Mouse (Mus musculus) limb, embryonic 12.5 days (tissue): ENCODE results near the gene Agbl3. TPM values are rescaled to one million over a fixed set of nuclear protein-coding genes. Genes with fewer than 3 reads are reported as not detected.

ENCODE experiments used
- ATAC-seq: fragments of 200-750 bp; cut with Nextera tagmentation; 2 replicates; pipeline ENCODE4 v1.8.0; 2017; ENCODE audit warnings: low read depth, moderate TSS enrichment; ENCODE audit not compliant: insufficient number of reproducible peaks, insufficient read depth, low FRiP score, low TSS enrichment
- H3K27ac ChIP-seq: fragments of 300-500 bp; sonication (generic); 2 replicates; pipeline ENCODE4 v1.5.1; 2016; ENCODE audit warnings: mild to moderate bottlenecking, moderate library complexity
- H3K27me3 ChIP-seq: fragments of 300-500 bp; sonication (generic); 2 replicates; pipeline ENCODE4 v1.6.1; 2016; ENCODE audit warnings: mild to moderate bottlenecking, moderate library complexity
- H3K36me3 ChIP-seq: fragments of 300-500 bp; sonication (generic); 2 replicates; pipeline ENCODE4 v1.6.1; 2016; ENCODE audit warnings: mild to moderate bottlenecking, moderate library complexity
- H3K4me1 ChIP-seq: fragments of 300-500 bp; sonication (generic); replicated peaks from 2 replicates; pipeline ENCODE4 v1.6.1; 2016
- H3K4me2 ChIP-seq: fragments of 300-500 bp; sonication (generic); 2 replicates; pipeline ENCODE4 v1.6.1; 2016; ENCODE audit warnings: mild to moderate bottlenecking, moderate library complexity
- H3K4me3 ChIP-seq: fragments of 300-500 bp; sonication (generic); replicated peaks from 2 replicates; pipeline ENCODE4 v1.5.1; 2016; ENCODE audit warnings: mild to moderate bottlenecking
- H3K9ac ChIP-seq: fragments of 300-500 bp; sonication (generic); replicated peaks from 2 replicates; pipeline ENCODE4 v1.6.1; 2016; ENCODE audit warnings: mild to moderate bottlenecking, moderate library complexity
- H3K9me3 ChIP-seq: fragments of 300-500 bp; sonication (generic); 2 replicates; pipeline ENCODE4 v1.6.1; 2016; ENCODE audit warnings: mild to moderate bottlenecking, moderate library complexity
- WGBS: fragments of 180-500 bp; shearing (Covaris S2); methylation state at CpG from one replicate; pipeline ENCODE4 v1.1.7; 2016; 5-methylcytosine and 5-hydroxymethylcytosine counted together
- polyA plus RNA-seq: library from polyadenylated mRNA; unstranded; fragments of >200 nt; fragmentation: Nextera tagmentation; extraction: Ambion mirVana; gene quantifications from 2 replicates; pipeline ENCODE4 v1.2.1, GENCODE M21; 2016

The Agbl3 gene
- polyA plus RNA-seq, 1 experiment from 2014 or later = 8.2 TPM

DNA sequence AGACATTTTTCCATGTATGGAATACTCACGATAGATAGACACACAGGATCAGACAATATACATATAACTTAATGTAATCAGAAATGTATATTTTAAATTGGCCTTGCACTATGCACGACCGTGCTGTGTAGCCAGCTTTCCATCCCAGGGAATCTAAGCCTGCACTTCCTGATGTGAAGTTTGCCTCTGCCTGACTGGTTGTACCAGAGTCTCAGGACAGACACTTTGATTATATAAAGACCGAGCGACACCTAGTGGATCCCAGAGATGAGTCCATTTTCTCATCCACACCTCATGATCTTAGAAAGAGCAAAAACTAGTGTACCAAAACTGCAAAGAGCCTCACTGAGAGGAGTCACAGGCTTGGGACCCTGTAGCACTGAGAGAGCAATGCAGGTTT, 25.8 kb upstream of the Agbl3 start:
- no peak overlapping the region for H3K4me2 ChIP-seq
- ATAC-seq = no peak
- no peak overlapping the region for H3K9ac ChIP-seq
- H3K9me3 ChIP-seq = no peaks in the 10 kb centered on the region
- no peak overlapping the region for H3K27ac ChIP-seq
- H3K4me1 ChIP-seq = peaks cover 2% of the 10 kb centered on the region; the same call in 1 of the 2 replicates
- H3K36me3 ChIP-seq = peaks cover 58% of the 10 kb centered on the region
- H3K27me3 ChIP-seq = no peaks in the 10 kb centered on the region
- H3K4me3 ChIP-seq = no peak overlapping the region
- WGBS = 43% methylated on average over 5 of the region's 5 CpGs

DNA sequence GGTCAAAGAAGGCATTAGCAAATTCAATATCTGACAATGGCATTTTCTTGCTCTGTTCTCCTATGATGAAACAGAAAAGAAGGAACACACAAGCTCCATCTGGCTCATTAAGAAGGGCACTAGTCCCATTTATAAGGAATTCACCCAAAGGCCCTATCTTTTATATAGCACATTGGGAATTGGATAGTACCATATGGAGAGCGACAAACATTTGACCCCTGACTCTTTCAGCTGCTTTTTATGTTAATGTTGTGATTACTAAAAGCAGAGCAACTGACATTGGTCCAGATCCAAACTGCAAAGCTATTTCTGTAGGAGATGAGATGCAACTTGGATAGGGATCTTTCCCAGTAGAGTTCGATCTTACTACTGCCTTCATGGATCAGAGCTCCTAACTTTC, 21.9 kb upstream of the Agbl3 start:
- no peaks in the 10 kb centered on the region for H3K4me1 ChIP-seq
- ATAC-seq = no peak
- peaks cover 77% of the 10 kb centered on the region for H3K36me3 ChIP-seq
- no peak overlapping the region for H3K4me3 ChIP-seq
- no peak overlapping the region for H3K9ac ChIP-seq
- WGBS = 93% methylated on average over 2 of the region's 2 CpGs
- H3K9me3 ChIP-seq = no peaks in the 10 kb centered on the region
- H3K4me2 ChIP-seq = no peak overlapping the region
- H3K27me3 ChIP-seq = no peaks in the 10 kb centered on the region
- H3K27ac ChIP-seq = no peak overlapping the region

DNA sequence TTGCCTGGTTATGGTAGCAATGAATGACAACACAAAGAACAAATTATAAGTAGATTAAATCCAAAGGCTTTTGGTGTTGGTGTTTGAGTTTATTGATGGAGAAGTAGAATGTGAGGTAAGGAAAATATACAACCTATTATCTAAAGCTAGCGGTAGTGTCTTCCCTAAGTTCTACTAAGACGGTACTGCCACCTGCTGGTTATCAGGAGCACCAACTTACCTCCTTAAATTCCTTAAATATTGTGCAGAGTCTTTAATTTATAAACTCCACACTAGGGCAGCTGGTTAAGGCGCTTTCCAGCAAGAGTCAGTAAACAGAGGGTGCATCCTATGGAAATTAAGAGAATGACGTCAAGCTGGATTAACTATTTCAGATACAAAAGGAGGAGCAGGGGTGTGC, 20.2 kb upstream of the Agbl3 start:
- Histone ChIP-seq H3K4me1 (no peaks in the 10 kb centered on the region), H3K4me3 (no peak overlapping the region), H3K27me3 (no peaks in the 10 kb centered on the region), H3K27ac (no peak overlapping the region), H3K9me3 (no peaks in the 10 kb centered on the region), H3K36me3 (peaks cover 94% of the 10 kb centered on the region), H3K9ac (no peak overlapping the region), H3K4me2 (no peak overlapping the region)
- WGBS = 38% methylated on average over 4 of the region's 4 CpGs
- ATAC-seq = no peak

DNA sequence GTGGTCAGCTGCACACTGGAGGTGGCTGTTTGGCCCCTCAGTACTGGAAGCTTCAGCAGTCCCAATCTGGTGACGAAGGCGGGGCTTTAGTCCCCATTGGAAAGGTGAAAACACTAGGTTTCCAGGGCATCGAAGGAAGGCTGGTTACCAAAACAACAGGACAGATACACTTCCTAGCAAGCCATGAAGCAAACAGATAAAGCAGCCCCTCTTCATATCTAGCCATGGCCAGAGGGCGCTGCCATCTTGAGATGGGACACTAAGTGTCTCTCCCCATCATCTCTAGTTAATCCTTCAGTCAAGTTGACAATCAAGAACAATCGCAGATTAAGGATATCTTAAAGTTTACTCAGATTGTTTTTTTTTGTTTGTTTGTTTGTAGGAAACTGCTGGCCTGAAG, 14.5 kb upstream of the Agbl3 start:
- Histone ChIP-seq H3K36me3 (peaks cover 83% of the 10 kb centered on the region), H3K27ac (no peak overlapping the region), H3K9ac (no peak overlapping the region), H3K27me3 (no peaks in the 10 kb centered on the region), H3K4me3 (no peak overlapping the region), H3K4me1 (peaks cover 5% of the 10 kb centered on the region; the same call in 1 of the 2 replicates), H3K4me2 (no peak overlapping the region), H3K9me3 (no peaks in the 10 kb centered on the region)
- ATAC-seq = no peak
- 87% methylated on average over 5 of the region's 5 CpGs for WGBS

DNA sequence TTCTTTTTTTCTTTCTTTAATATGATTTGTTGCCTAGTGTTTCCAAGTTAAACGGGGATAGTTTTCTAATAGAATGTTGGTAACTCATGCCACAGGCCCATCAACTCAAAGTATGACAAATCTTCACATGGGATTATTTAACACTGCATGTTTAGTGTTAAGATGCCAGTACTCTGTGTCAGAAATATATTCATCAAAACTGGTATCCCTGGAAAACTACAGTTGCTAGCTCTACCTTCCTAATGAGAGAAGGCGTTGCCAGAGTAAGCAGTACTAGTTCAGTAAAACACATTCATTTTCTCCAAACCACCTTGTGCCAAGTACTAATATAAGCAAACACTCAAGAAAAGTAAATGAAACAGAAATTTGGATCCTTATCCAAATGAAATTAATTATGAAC, 10.2 kb upstream of the Agbl3 start:
- Histone ChIP-seq H3K36me3 (peaks cover 76% of the 10 kb centered on the region), H3K27ac (no peak overlapping the region), H3K4me3 (no peak overlapping the region), H3K4me2 (no peak overlapping the region), H3K4me1 (peaks cover 5% of the 10 kb centered on the region; the same call in 1 of the 2 replicates), H3K9ac (no peak overlapping the region), H3K9me3 (no peaks in the 10 kb centered on the region), H3K27me3 (no peaks in the 10 kb centered on the region)
- no peak for ATAC-seq
- 90% methylated on average over 2 of the region's 2 CpGs for WGBS

DNA sequence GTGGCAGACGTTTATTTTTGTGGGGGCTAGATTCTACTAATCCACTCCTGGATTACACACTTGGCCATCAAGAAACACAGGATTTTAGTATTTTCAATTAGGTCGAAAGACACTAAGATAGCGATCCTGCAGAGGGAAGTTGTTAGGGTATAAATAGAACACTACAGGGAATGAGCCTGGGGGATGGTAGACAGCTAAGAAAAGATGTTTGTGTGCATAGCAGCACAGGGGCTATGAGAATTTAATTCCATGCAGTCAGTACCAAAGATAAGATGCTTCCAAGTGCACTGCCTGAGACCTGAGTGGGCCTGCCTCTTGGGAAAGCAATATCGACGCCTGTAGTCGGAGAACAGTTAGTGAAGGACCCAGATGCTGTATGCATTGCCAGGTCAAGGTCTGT, 9.7 kb upstream of the Agbl3 start:
- 89% methylated on average over 6 of the region's 6 CpGs for WGBS
- Histone ChIP-seq H3K4me2 (no peak overlapping the region), H3K4me1 (peaks cover 5% of the 10 kb centered on the region; the same call in 1 of the 2 replicates), H3K36me3 (peaks cover 71% of the 10 kb centered on the region), H3K27ac (no peak overlapping the region), H3K9ac (no peak overlapping the region), H3K9me3 (no peaks in the 10 kb centered on the region), H3K27me3 (no peaks in the 10 kb centered on the region), H3K4me3 (no peak overlapping the region)
- no peak for ATAC-seq

DNA sequence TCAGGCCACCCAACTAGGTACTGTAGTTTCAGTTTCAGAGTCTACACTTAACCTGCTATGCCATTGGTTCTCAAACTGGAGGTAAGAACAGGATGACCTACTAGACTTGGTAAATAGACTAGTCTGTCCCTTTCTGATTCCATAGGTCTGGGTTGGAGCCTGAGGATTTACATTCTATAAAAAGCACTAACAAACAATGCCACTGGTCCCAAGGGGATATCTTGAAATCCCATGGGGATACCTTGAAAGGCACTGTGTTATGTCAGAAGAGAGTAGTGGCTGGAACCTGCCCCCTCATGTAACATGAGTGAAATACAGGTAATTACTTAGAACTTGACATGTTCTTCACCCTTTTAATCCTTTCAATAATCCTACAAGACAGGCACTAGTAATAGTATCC, 3.8 kb upstream of the Agbl3 start:
- Histone ChIP-seq H3K27ac (no peak overlapping the region), H3K9me3 (no peaks in the 10 kb centered on the region), H3K36me3 (peaks cover 32% of the 10 kb centered on the region), H3K4me2 (no peak overlapping the region), H3K9ac (no peak overlapping the region), H3K4me3 (no peak overlapping the region), H3K4me1 (no peaks in the 10 kb centered on the region), H3K27me3 (no peaks in the 10 kb centered on the region)
- ATAC-seq = no peak

DNA sequence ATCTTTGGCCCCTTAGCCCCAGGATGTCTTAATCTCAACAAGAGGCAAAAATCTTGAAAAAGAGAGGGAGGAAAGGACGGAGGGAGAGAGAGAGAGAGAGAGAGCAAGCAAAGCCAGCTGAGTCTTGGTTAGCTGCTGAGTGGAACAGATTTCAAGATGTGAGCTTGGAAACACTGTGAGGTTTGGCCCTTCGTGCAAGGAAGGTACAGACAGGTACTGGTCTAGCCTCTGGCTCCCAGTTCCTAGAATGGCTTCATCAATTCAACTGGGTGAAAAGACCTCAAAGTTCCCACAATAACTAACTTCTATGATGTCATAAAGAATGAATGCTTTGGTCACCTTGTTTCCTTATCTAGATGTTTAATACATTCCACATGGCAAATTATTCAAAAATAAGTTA, 3.1 kb upstream of the Agbl3 start:
- 72% methylated on average over 2 of the region's 2 CpGs for WGBS
- Histone ChIP-seq H3K9me3 (no peaks in the 10 kb centered on the region), H3K27ac (no peak overlapping the region), H3K4me3 (no peak overlapping the region), H3K36me3 (peaks cover 25% of the 10 kb centered on the region), H3K4me2 (no peak overlapping the region), H3K4me1 (no peaks in the 10 kb centered on the region), H3K9ac (no peak overlapping the region), H3K27me3 (no peaks in the 10 kb centered on the region)
- ATAC-seq = no peak

DNA sequence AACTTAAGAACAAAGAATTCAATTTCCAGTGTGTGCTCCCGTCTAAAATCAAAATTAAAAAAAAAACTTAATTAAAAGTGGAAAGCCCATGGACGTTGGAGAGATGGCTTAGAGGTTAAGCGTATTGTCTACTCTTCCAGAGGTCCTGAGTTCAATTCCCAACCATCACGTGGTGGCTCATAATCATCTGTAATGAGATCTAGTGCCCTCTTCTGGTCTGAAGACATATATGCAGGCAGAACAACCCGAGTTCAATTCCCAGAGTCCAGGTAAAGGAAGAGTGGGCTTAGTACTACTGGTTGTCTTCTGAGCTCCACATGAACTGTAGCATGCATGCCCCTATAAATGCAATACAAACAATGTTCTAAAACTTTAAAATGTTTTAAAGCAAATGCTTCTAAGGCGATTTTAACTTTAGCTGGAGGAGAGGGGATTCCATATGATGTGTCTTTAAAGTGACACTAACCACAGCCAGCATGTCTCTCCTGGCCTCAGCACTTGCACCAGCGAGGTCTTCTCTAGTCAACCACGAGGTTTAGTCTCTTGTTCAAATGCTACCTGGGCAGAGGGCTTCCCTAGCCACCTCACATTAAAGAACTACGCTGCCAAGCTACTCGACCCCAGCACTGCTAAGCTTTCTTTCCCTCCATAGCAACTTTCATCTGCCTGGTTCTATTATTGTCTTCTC, 2.1 kb upstream of the Agbl3 start:
- H3K9ac ChIP-seq = no peak overlapping the region
- no peak overlapping the region for H3K4me3 ChIP-seq
- ATAC-seq = no peak
- H3K36me3 ChIP-seq = peaks cover 17% of the 10 kb centered on the region
- no peaks in the 10 kb centered on the region for H3K27me3 ChIP-seq
- H3K27ac ChIP-seq = no peak overlapping the region
- H3K4me2 ChIP-seq = no peak overlapping the region
- H3K9me3 ChIP-seq = no peaks in the 10 kb centered on the region
- H3K4me1 ChIP-seq = no peaks in the 10 kb centered on the region
- WGBS = 80% methylated on average over 10 of the region's 10 CpGs

DNA sequence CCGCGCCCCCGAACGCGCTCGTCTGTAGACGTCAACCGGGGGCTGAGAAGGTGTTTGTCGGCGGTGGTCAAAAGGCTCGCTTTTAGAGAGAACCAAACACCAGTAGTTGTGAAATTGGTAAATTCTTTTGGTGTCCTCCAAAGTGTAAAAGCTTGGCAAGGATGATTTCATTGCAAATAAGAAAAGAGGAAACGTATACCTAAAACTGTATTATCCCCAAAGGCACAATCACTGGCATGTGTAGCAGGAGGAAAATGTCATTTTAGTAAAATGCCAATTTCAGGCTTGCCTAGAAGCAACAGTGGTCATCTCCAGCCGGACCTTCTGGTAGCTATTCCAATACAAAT, 684 bp downstream of the Agbl3 start:
- Histone ChIP-seq H3K27me3 (no peaks in the 10 kb centered on the region), H3K9ac (peak overlapping the region; percentile 94), H3K9me3 (no peaks in the 10 kb centered on the region), H3K27ac (peak overlapping the region; percentile 97), H3K4me3 (peak overlapping the region; percentile 69), H3K4me2 (peak overlapping the region; percentile 71), H3K36me3 (peaks cover 6% of the 10 kb centered on the region; the same call in 1 of the 2 replicates), H3K4me1 (no peaks in the 10 kb centered on the region)
- 4% methylated on average over 13 of the region's 13 CpGs for WGBS
- no peak for ATAC-seq

DNA sequence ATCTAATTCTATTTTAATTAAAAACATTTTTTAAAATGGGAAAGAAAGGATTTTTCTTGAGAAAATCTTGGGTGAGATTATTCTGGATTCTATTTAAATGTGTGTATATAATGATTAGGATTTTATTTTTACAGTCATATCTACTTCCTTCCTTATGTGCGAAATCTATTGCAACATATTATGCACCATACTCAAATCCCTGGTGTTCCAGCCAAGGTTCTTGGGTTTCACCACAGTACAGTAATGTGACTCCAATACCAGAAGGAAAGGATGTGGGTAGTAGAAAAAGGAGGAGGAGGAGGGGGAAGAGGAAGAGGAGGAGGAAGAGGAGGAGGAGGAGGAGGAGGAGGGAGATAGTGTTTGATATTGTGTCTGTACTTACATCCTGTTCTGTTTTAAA, 2.3 kb downstream of the Agbl3 start:
- no peak for ATAC-seq
- H3K9me3 ChIP-seq = no peaks in the 10 kb centered on the region
- H3K4me2 ChIP-seq = no peak overlapping the region
- H3K27me3 ChIP-seq = no peaks in the 10 kb centered on the region
- no peak overlapping the region for H3K9ac ChIP-seq
- peaks cover 7% of the 10 kb centered on the region; the same call in 1 of the 2 replicates for H3K36me3 ChIP-seq
- 95% methylated on average over 1 of the region's 1 CpGs for WGBS
- no peak overlapping the region for H3K27ac ChIP-seq
- H3K4me1 ChIP-seq = no peaks in the 10 kb centered on the region
- H3K4me3 ChIP-seq = no peak overlapping the region

DNA sequence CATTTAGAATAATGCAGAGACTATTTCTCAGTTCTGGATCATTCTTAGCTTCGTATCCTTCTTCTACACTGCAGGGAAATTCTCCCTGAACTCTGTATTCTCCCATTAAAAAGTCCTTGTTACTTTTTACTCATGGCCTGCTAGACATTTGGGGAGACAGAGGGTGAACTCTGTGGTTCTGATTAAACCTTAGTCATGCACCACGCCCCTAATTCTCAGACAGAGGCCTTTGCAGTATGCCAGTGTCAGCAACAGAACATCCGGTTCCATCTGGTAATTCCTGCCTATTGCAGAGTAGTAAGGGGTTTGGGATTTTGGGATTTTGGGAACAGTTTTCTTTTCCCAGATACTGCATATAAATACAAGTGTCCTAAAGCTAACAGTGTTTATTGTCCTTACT, 16.6 kb downstream of the Agbl3 start:
- no peak overlapping the region for H3K4me3 ChIP-seq
- no peaks in the 10 kb centered on the region for H3K27me3 ChIP-seq
- H3K36me3 ChIP-seq = no peaks in the 10 kb centered on the region
- no peak overlapping the region for H3K9ac ChIP-seq
- H3K4me2 ChIP-seq = no peak overlapping the region
- WGBS = 84% methylated on average over 3 of the region's 3 CpGs
- H3K27ac ChIP-seq = no peak overlapping the region
- no peaks in the 10 kb centered on the region for H3K4me1 ChIP-seq
- H3K9me3 ChIP-seq = no peaks in the 10 kb centered on the region
- ATAC-seq = no peak
